Mouse (Mus musculus): ENCODE results near the gene Zfp553.

The Zfp553 gene

DNA sequence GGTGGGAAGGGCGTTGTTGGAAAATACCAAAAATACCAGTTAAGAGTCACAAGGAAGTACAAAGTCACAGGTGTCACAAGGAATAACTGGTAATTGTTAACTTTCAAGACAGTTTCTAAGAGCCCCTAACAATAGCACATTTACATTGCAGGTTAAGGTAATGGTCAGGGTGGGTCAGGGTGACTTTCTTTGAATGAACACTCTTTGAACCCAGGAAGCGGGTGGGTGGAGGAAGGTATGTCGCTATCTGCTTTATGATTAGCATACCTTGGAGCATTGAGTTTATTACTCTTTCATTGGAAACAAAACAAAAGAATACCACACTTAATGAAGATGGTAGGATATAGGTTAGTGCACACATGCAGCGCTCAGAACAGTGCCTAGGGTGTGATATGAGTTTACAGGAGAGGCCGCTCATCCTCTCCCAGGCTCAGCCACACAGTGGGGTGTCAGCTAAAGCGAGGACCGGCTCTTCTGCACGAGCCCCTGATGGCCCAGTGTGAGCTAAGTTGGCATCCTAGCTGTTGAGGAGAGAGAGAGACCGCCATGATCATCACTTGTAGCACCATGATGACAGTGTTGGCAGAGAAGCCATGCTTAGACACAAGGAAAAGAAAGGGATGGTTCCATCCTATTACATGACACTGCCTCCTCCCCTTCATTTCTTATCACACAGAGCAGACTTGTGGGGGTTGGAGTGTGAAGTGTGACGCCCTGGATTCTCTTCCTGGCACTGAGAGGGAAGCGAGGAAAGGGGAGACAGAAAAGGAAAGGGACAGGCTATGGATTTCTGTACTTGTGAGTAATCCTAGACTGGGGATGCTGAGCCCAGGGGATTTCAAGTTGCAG lies 7.5 kb upstream of the Zfp553 start:
- in situ Hi-C loops (cut with MboI; ENCODE audit: unreplicated experiment in 2 of 2), result loop anchor here (10.0 kb wide), 2 partner anchors 111 to 201 kb away; partner anchors contain the start of genes Gm42742 (in 1 of the 2), Maz (in 1 of the 2) and Prrt2 (in 1 of the 2)

DNA sequence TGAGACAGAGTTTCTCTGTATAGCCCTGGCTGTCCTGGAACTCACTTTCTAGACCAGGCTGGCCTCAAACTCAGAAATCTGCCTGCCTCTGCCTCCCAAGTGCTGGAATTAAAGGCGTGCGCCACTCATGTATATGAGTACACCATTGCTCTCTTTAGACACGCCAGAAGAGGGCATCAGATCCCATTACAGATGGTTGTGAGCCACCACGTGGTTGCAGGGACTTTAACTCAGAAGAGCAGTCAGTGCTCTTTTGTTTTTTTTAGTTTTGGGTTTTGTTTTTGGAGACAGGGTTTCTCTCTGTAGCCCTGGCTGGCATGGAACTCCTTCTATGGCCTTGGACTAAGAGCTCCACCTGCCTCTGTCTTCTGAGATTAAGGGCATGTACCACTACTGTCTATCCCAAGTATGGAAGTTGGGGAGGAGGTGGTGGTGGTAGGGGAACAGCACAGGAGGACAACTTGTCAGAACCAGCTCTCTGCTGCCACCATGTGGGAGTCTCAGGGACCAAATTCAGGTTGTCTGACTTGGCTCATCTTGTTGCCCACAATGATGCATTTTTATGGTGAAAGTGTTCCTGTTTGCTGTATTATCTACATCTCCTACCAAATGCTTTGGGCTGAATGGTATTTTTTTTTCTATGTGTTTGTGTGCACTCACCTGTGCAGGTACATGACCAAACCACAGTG lies 4.1 kb upstream of the Zfp553 start:
- in situ Hi-C loops (cut with MboI; ENCODE audit: unreplicated experiment in 2 of 2), result loop anchor here (10.0 kb wide), 2 partner anchors 114 to 204 kb away; partner anchors contain the start of genes Gm42742 (in 1 of the 2), Maz (in 1 of the 2) and Prrt2 (in 1 of the 2)

DNA sequence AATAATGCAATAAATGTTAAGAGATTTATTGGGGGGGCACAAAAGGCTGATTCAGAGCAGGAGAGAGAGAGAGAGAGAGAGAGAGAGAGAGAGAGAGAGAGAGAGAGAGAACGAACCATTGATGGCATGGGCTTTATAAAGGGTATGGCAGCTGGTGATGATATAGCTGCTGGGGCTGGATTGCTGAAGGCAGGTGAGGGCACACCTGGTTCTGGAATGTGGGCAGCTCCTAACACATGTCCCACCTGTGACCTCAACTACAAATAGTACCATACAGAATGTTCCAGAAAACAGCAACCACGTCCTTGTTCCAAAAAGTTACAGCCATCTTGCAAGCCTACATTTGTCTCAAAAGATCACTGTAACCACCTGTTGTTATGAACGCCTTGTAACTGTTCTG lies 1.5 kb upstream of the Zfp553 start:
- in situ Hi-C loops (cut with MboI; ENCODE audit: unreplicated experiment in 2 of 2), result no loop called here

DNA sequence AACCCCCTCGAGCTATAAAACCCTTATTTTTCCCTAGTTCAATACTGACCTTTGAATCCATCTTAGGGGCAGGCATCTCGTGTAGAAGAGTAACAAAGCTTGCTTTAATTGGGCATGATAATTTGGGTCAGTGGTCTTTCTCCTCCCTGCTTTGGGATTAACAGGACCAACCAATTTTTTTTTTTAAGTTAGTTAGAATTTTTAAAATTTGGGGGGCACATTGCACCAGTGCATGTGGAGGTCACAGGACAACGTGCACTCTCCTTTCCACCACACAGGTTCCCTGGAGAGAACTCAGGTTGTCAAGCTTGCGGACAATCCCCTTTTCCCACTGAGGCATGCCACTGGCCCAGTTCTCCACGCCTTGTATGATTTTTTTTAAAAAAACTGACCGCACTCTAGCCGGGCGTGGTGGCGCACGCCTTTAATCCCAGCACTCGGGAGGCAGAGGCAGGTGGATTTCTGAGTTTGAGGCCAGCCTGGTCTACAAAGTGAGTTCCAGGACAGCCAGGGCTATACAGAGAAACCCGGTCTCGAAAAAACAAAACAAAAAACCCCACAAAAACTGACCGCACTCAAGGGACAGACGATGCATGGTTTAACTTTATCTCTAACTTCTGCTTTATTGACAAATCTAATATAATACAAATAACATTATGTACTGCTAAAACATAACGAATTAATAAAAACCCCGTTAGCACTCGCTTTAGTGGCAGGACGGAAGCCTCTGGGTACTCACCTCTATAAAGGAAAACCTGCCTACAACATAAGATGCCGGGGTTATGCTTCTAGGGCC lies 837 bp upstream of the Zfp553 start:
- in situ Hi-C loops (cut with MboI; ENCODE audit: unreplicated experiment in 2 of 2), result no loop called here

DNA sequence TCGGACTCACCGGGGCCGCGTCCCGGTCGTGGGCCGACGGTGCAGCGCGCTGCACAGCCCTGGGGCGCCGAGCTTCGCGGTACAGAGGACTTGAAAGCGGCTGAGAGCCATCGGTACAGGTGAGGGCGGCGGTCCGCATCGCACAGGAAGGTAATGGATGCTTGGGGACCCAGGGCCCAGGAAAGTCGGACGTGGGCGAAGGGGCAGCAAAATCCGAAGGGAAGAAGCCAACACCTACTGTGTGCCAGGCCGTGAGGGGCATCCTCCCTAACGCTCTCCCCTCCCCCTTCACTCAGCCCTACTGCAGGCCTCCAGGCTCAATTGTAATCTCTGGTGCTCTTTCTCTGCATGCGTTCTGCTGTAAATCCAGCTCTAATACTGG lies 498 bp downstream of the Zfp553 start:
- in situ Hi-C loops (cut with MboI; ENCODE audit: unreplicated experiment in 2 of 2), result no loop called here

DNA sequence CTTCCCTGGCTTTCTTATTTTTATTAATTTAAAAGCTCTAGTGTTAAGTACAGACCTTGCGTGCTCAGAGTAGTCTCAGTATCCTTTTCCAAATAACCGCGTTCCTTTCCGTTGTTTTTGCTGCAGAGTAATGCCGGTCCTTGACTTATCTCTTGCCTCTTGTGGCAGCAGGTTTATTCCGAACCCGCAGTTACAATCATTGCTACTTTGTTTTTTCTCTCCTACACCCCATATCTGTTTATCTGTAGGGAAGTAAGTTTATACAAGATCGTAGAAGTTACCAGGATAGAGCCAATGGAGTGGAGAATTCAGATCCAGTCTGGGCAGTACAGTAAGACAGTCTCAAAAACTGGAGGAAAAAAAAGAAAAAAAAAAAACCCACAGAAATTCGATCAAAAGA lies 904 bp downstream of the Zfp553 start:
- in situ Hi-C loops (cut with MboI; ENCODE audit: unreplicated experiment in 2 of 2), result no loop called here

DNA sequence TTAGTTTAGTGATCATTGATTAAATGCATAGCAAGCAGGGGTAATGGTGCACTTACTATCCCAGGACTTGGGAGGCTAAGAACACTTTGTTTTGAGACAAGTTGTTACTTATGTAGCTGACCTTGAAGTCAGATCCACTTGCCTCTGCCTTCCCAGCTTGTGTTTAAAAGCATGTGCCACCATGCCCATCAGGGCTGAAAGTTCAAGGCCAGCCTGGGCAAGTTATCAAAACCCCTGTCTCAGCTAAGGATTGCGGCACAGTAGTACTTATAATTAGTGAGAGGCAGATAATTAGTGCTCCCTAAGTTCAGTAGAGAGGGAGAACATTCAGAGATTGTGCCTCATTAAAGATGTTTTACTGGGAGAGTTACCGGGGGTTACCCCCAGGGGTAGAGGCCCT lies 1.9 kb downstream of the Zfp553 start:
- in situ Hi-C loops (cut with MboI; ENCODE audit: unreplicated experiment in 2 of 2), result no loop called here

DNA sequence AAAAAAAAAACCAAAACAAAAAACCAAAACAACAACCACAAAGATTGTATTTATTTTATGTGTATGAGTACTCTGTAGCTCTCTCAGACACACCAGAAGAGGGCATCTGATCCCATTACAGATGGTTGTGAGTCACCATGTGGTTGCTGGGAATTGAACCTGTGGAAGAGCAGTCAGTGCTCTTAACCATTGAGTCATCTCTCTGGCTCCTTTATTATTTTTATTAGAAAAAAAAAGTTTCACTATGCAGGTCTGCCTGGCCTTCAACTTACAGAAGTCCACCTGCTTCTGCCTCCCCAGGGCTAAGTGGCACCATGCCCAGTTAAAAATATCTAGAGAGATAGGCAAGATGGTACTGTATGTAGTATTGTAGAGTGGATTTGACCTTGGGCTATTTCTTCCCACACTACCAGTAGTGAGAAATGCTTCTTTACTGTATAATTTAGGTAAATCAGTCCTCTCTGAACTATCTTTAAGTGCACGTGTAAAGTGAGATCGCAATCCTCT lies 10.6 kb downstream of the Zfp553 start:
- in situ Hi-C loops (cut with MboI; ENCODE audit: unreplicated experiment in 2 of 2), result no loop called here

DNA sequence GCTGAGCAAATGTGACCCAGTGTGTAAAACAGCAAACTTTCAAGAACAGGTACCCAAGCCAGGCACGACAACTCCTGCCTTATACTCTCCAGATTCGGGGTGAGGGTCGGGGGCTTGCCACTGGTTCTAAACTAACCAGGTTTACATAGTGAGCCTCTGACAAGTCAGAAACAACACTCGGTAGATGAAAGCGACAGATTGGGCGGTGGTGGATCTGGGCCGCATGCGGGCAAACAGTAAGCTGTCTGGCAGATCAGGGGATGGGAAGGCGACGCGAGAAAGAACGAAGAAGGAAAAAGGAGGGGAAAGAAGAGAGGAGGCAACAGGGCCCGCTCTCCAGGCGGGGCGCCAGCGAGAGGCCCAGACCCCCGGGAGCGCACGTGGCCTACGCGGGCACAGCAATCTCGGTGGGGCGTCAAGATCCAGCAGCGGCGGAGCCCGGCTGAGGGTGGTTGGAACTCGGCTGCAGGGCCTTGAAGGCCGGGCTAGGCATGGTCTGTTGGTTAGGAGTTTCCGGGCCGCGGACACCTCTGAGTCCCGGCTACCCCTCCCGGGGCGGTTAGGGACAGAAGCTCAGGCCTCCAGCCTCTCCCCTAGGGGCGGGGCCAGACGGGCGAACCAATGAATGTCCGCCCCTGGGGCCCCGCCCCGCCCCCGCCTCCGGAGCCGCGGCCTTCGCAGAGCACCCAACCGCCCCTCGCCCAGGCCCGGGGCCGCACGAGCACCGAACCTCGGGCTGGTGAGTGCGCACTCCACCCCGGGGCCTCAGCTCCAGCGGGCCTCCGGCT lies 11.2 kb downstream of the Zfp553 start, which contains the start of gene Zfp771:
TSS of gene Zfp771 (plus strand) at position 405 of the 788 bp plus-strand sequence.
- in situ Hi-C loops (cut with MboI; ENCODE audit: unreplicated experiment in 2 of 2), result no loop called here

DNA sequence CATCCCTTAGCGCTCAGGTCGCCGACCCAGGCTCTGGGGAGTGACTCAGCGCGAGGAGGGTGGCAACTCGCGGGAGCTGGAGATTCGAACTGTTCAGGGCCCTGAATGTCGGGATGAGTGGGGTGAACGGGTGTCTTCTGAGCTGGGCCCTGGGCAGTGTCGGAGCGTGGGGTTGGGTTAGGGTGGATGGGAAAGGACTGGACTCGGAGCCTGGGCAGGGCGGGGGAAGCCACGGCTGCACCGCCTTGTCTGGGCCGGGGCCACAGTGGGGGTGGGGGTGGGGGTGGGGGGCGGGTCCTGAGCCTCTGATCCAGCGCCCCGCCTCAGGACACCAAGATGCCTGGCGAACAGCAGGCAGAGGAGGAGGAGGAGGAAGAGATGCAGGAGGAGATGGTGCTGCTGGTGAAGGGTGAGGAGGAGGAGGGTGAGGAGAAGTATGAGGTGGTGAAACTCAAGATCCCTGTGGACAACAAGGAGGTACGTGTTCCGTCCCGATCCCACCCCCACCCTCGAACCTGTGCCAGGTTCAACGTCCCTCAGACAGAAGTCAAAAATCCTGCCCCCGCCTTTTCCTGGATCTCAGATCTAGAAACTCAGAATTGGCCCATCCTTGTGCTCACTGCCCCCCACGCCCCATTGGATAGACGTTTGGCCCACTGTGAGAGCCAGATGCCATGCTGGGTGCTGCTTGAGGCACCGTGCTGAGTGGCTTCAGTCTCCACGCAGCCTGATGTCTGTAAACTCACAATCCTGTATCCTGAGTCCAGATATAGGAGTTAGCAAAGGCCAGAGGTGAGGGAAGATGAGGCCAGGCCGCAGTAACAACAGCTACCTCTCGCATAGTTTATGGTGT lies 12.0 kb downstream of the Zfp553 start:
- in situ Hi-C loops (cut with MboI; ENCODE audit: unreplicated experiment in 2 of 2), result no loop called here

DNA sequence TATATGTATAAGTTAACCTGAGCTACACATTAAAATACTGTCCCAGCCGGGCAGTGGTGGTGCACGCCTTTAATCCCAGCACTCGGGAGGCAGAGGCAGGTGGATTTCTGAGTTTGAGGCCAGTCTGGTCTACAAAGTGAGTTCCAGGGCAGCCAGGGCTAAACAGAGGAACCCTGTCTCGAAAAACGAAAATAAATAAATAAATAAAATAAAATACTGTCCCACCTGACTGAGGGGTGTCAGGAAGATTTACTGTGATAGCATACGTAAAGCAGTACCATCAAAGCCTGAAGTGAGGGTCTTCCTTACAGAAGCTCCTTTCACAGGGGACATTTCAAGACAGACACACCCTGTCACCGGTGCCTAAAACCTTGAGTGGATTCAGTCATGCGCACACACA lies 17.6 kb downstream of the Zfp553 start:
- in situ Hi-C loops (cut with MboI; ENCODE audit: unreplicated experiment in 2 of 2), result loop anchor here in 1 of 2 experiments (25.0 kb wide), 1 partner anchor 237 kb away; the partner anchor contains the start of gene Fbrs

DNA sequence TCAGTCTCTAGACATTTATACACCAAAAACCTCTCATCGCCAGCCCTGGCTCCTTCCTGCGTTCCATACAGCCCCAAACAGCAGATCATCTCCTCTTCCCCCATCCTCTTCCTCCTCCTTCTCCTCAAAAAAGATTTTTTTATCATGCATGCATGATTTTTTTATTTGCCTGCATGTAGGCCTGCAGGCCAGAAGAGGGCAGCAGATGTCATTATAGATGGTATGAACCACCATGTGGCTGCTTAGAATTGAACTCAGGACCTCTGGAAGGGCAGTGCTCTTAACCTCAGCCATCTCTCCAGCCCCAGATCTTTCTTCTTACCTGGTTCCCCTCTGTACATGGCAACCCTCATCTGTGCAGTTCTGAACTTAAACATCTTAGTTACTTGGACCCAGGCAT lies 19.6 kb downstream of the Zfp553 start:
- in situ Hi-C loops (cut with MboI; ENCODE audit: unreplicated experiment in 2 of 2), result loop anchor here in 1 of 2 experiments (25.0 kb wide), 1 partner anchor 235 kb away; the partner anchor contains the start of gene Fbrs

DNA sequence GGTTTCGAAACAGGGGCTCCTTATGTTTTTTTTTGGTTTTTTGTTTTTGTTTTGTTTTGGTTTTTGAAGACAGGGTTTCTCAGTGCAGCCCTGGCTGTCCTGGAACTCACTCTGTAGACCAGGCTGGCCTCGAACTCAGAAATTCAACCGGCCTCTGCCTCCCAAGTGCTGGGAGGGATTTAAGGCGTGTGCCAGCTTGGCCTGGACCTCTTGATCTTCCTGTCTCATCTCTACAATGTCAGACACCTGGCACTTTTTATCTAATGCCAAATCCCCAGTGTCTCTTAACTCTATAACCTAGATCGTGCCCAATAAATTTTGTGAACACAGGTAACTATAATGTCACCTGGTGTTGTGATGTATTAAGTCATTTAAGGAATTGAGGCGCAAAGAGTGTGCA lies 20.5 kb downstream of the Zfp553 start:
- in situ Hi-C loops (cut with MboI; ENCODE audit: unreplicated experiment in 2 of 2), result loop anchor here in 1 of 2 experiments (25.0 kb wide), 1 partner anchor 234 kb away; the partner anchor contains the start of gene Fbrs

DNA sequence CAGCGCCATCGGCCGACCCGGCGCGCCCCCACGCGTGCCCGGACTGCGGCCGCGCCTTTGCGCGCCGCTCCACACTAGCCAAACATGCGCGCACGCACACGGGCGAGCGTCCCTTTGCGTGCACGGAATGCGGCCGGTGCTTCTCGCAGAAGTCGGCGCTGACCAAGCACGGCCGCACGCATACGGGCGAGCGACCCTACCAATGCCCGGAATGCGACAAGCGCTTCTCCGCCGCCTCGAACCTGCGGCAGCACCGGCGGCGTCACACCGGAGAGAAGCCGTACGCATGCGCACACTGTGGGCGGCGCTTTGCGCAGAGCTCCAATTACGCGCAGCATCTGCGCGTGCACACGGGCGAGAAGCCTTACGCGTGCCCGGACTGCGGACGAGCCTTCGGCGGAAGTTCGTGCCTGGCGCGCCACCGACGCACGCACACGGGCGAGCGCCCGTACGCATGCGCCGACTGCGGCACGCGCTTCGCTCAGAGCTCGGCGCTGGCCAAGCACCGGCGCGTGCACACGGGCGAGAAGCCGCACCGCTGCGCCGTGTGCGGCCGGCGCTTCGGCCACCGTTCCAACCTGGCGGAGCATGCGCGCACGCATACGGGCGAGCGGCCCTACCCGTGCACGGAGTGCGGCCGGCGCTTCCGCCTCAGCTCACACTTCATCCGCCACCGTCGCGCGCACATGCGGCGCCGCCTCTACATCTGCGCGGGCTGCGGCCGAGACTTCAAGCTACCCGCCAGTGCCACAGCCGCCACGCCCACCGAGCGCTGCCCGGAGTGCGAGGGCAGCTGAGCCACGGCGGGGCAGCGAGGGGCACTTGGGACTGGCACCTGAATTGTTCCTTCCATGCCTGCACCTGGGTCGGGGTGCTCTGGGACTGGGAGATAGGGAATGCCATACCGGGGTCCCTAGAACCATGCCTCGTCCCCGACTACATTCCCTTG lies 21.2 kb downstream of the Zfp553 start:
- in situ Hi-C loops (cut with MboI; ENCODE audit: unreplicated experiment in 2 of 2), result loop anchor here in 1 of 2 experiments (25.0 kb wide), 1 partner anchor 233 kb away; the partner anchor contains the start of gene Fbrs

DNA sequence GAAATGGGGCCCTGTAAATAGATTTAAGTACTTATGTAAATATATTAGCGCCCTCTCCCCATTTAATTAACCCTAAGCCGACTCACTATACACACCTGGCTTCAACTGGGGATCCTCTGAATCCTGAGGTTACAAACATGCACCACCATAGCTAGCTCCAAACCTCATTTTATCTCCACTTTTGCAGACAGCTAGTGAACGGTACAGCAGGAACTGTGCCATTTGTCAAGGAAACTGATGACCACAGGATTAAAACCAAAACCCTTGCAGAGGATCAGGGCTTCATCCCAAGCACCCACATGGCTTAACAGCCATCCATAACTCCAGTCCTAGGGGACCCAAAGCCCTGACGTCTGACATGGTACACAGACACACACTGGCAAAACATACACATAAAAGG lies 22.1 kb downstream of the Zfp553 start:
- in situ Hi-C loops (cut with MboI; ENCODE audit: unreplicated experiment in 2 of 2), result loop anchor here in 1 of 2 experiments (25.0 kb wide), 1 partner anchor 232 kb away; the partner anchor contains the start of gene Fbrs

DNA sequence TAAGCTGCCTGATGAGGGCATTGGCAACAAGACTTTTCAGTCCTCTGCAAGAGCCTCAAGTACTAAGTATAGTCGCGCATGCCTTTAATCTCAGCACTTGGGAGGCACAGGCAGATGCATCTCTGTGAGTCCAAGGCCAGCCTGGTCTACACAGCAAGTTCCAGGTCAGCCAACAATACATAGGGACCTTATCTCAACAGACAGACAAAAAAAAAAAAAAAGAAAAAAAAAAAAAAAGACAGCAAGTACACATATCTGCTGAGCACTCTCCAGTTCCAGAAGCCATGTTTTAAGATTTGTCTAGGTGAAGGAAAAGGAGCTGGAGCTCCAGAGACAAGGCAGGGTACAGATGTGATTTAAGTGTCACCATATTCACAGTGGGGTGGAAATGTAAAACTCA lies 23.1 kb downstream of the Zfp553 start:
- in situ Hi-C loops (cut with MboI; ENCODE audit: unreplicated experiment in 2 of 2), result loop anchor here in 1 of 2 experiments (25.0 kb wide), 1 partner anchor 231 kb away; the partner anchor contains the start of gene Fbrs

DNA sequence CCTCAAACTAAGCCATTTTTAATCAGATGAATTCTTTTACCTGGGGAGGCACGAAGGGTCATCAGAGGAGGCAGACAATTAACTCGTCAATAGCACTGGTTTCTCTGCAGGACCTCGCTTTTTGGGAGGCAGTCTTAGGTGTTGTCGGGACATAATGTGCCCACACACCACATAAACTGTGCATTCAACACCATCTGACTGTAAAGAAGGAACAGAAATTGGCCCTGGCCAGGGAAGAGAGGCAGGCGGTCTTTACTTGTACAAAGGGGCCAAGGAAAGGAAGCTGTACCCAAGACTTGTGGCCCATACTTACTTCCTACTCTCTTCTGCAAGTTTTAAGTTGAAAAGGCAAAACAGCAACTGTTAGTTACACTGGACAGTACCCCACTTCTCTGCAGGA lies 23.7 kb downstream of the Zfp553 start:
- in situ Hi-C loops (cut with MboI; ENCODE audit: unreplicated experiment in 2 of 2), result loop anchor here in 1 of 2 experiments (25.0 kb wide), 1 partner anchor 231 kb away; the partner anchor contains the start of gene Fbrs

Measured in v-Abl transformed pro-B cells (cell line).